Mouse (Mus musculus) T-helper 2 cell (primary cell): ENCODE measurements around the gene Phka1.
"Not testable (repeated sequence)": the region's sequence is repeated elsewhere in the genome, so short reads cannot be mapped to it uniquely, and the experiment has no call there.

Experiments
- in situ Hi-C: fragments of 300-600 bp; cut with MboI, MseI; formaldehyde crosslinking; loops from one replicate; pipeline ENCODE4 v1.15.1; 2025; ENCODE audit warnings: high pct_unique_total_duplicates

Phka1 gene

GRCm38 (mm10) chrX:102643823-102644572 lies at the start of gene Phka1:
TSS of gene Phka1 (minus strand) at chrX:102644246.
- in situ Hi-C loops, result no loop called here

GRCm38 (mm10) chrX:102689252-102689651 lies 45.2 kb upstream of the Phka1 start:
- in situ Hi-C loops, result not testable (repeated sequence)

- in situ Hi-C loops, result not testable (repeated sequence)
These were observed 42.8 kb upstream of the Phka1 start, which contains the start of gene Gm3880 for GRCm38 (mm10) chrX:102686872-102687271. TSS of gene Gm3880 (minus strand) at chrX:102686972.

GRCm38 (mm10) chrX:102684706-102685105 lies 40.7 kb upstream of the Phka1 start:
- in situ Hi-C loops, result loop anchor here (5.0 kb wide), 1 partner anchor 248 kb away; no protein-coding TSS in a partner anchor

GRCm38 (mm10) chrX:102666641-102667040 lies 22.6 kb upstream of the Phka1 start:
- in situ Hi-C loops, result no loop called here

GRCm38 (mm10) chrX:102660712-102661111 lies 16.7 kb upstream of the Phka1 start:
- in situ Hi-C loops, result no loop called here

GRCm38 (mm10) chrX:102645691-102646090 lies 1.6 kb upstream of the Phka1 start:
- in situ Hi-C loops, result no loop called here

- in situ Hi-C loops, result no loop called here
These were observed 1.1 kb upstream of the Phka1 start for GRCm38 (mm10) chrX:102645146-102645545.

GRCm38 (mm10) chrX:102644573-102644951 lies 516 bp upstream of the Phka1 start:
- in situ Hi-C loops, result no loop called here

- in situ Hi-C loops, result no loop called here
These were observed 42.8 kb downstream of the Phka1 start for GRCm38 (mm10) chrX:102601269-102601668.

GRCm38 (mm10) chrX:102588560-102588959 lies 55.5 kb downstream of the Phka1 start:
- in situ Hi-C loops, result no loop called here

- in situ Hi-C loops, result no loop called here
These were observed 72.9 kb downstream of the Phka1 start for GRCm38 (mm10) chrX:102571186-102571585.

- in situ Hi-C loops, result no loop called here
These were observed 87.1 kb downstream of the Phka1 start for GRCm38 (mm10) chrX:102556906-102557305.

- in situ Hi-C loops, result no loop called here
These were observed 134.8 kb downstream of the Phka1 start for GRCm38 (mm10) chrX:102509205-102509604.

GRCm38 (mm10) chrX:102504644-102505481 lies 139.2 kb downstream of the Phka1 start, which contains the start of gene Hdac8:
TSS of gene Hdac8 (minus strand) at chrX:102505359.
- in situ Hi-C loops, result no loop called here

GRCm38 (mm10) chrX:102504179-102504578 lies 139.9 kb downstream of the Phka1 start:
- in situ Hi-C loops, result no loop called here

GRCm38 (mm10) chrX:102493992-102494730 lies 149.9 kb downstream of the Phka1 start:
- in situ Hi-C loops, result no loop called here

- in situ Hi-C loops, result no loop called here
These were observed 158.5 kb downstream of the Phka1 start for GRCm38 (mm10) chrX:102485575-102485974.

- in situ Hi-C loops, result loop anchor here (5.0 to 10.0 kb wide), 2 partner anchors 262 to 1375 kb away; no protein-coding TSS in a partner anchor
These were observed 164.4 kb downstream of the Phka1 start for GRCm38 (mm10) chrX:102479665-102480064.

- in situ Hi-C loops, result loop anchor here (5.0 to 10.0 kb wide), 2 partner anchors 262 to 1374 kb away; no protein-coding TSS in a partner anchor
These were observed 165.1 kb downstream of the Phka1 start for GRCm38 (mm10) chrX:102478965-102479364.

GRCm38 (mm10) chrX:102478481-102478880 lies 165.6 kb downstream of the Phka1 start:
- in situ Hi-C loops, result loop anchor here (5.0 to 10.0 kb wide), 2 partner anchors 261 to 1374 kb away; no protein-coding TSS in a partner anchor
